Mouse (Mus musculus): ENCODE results near the gene Mlxipl.

DNA sequence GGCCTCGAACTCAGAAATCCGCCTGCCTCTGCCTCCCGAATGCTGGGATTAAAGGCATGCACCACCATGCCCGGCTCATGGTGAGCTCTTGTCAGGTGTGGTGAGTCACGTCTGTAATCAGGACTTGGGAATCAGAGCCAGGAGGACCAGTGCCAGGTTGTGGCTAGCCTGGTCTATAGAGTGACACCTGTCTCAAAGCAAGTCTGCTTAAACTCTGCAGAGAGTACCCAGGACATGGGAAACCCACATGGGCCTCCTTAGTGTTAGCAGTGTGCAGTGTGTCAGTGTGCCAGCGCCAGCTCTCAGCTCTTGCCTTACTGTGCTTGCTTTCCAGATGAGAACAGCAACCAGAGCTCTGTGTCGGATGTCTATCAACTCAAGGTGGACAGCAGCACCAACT, 89.9 kb downstream of the Mlxipl start:
- TF ChIP-seq GATA1 (IDR thresholded peaks at IDR 0.05; ENCODE audit: borderline replicate concordance, low read length) (no peak), FLI1 (IDR thresholded peaks at IDR 0.05; ENCODE audit: low read length) (no peak)

Measured in megakaryocyte, embryonic 14.5 days (primary cell).